Mouse (Mus musculus): Measurements from ENCODE around the gene Slc16a7.

Gene Slc16a7

DNA sequence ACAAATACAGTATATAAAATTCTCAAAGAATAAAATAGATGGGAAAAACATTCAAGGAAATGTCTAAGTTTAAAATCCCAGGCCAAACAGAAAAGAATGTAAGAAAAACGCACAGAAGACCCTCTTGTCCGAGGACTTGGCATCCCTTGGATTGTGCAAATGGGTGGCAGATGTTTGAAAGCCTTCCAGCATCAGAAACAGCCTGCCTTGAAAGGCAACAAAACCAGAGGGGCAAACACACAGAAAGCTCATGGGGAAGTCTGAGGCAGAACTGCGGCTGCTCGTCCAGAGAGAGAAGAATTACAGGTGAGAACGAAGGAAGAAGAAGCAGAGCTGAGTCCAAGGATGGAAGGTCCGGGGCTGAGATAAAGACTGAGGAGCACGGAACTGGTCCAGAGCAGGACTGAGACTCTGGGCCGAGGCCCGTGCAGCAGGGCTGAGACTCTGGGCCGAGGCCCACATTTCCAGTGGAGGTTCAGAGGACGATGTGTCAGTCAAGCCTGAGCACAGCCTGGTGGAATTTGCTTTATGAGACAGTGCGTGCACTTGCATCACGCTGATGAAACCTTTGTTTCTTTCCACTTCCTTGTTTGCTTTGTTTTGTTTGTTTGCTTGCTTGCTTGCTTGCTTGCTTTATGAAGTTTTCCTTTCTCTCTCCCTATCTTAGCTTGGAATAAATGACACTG is 65.0 kb downstream of the Slc16a7 start:
- DNase-seq (ENCODE audit: low spot score): no peak

DNA sequence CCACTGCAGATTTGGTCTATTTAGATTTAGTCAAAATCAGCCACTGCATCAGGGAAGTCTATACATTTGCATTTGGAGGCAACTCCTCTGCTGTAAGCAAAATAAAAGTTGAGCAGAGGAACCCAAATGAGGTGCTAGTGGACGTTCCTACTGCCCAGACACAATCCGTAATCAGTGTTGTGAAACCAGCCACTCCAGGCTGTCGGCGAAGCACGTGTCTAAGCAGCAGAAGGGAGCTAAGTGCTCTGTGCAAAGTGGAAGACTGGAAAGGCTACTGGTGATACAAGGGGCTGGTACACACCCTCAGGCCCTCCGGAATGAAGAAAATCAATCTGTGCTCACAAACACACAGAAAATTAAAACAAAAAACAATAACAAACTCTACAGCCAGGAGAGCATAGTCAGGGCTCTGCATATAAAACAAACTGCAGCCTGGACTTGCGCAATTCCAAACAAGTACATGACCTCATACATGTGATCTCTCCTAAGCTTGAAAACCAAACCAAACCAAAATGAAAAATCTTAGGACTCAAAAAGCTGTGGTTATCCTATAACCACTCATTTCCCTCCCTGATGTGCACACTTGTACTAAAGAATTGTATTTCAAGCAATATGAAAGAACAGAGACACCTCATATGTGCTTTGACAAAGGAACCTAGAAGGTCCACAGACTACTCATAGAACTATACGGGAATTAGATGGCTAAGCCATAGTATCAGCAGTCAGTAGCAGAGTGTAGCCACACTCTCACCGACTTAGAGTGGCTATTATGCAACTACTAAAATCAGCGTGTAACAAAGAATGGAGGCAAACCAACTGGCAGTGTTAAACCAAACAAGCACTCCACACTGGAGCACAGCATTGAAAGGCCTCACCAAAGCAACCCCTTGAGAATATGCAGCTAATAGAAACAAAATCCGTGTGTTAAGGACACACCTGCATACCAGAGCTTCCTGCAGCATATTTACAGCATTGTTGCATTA is 67.5 kb downstream of the Slc16a7 start:
- DNase-seq (ENCODE audit: low spot score): no peak

DNA sequence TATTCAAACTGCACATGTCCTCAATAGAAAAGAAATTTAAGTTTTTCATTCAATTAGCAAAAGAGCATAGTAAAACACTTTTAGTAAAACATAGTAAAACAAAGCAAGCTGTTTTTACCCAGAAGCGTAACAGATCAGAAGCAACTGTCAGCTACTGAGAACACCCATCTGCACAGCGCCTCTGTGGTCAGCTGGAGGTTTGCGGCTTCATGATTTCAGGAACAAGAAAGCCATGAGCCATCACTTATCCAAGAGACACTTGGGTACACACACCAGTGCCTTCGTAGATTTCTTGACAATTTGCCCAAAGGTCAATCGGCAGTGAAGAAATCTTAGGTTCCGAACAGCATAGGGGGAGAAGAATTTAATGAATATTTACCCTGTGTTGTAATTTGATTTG is 71.9 kb downstream of the Slc16a7 start:
- peak; percentile 23 for DNase-seq (ENCODE audit: low spot score)

- DNase-seq (ENCODE audit: low spot score): no peak
Observed at GRCm38 (mm10) chr10:125310855-125311254, 78.4 kb downstream of the Slc16a7 start.

DNA sequence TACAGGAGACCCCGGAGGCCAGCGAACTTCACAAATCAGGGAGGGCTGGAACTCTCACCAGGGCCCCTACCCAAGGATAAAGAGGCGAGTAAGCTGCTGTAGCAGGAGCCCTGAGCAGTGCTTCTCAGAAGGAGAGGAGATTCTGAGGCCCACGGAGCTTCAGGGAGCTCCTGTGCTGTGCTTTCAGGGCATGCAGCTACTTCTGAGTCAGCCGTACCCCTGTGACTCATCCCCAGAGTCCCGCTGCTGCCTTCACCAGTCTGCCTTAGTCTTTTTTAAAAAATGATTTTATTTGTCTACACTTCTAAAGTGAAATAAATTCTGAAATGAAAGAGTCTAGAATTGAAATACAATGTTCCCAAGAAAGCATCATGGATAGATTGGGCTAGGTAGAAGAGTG is 91.2 kb downstream of the Slc16a7 start:
- DNase-seq (ENCODE audit: low spot score): no peak

DNA sequence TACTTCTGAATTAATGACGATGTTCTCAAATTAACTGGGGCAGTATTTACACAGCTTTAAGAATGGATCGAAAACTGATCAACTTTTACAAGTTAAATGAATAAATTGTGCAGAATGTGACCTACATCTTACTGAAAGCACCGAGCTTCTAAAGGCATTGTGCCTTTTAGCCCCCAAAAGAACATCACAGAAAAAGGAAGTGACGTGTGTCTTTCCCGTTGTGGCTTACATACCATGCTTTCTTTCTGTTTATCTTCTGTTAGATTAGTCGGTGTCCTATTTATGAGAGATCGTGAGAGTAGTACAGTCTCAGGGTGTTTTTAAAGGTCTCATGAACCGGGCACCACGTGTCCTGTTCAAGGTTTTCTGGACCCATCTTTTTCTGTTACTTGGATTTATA is 98.9 kb downstream of the Slc16a7 start:
- no peak for DNase-seq (ENCODE audit: low spot score)

DNA sequence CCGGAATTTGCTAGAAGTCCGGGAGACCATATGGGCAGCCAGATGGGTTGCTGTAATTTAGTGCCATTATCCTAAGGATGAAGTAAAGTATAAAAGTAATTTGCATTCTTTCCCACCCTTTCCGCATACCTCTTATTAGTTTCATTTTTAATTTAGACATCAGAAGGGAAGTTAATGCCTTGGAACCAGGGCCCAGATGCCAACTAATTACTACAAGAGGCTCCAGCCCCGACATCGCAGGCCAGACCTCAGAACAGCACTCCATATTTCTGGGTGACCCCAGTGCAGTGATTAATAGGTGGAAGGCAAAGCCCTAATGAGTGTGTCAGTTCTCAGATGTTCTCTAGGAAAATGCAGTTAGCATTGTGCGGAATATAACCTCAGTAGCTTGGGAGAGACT is 100.7 kb downstream of the Slc16a7 start:
- DNase-seq (ENCODE audit: low spot score): no peak

DNA sequence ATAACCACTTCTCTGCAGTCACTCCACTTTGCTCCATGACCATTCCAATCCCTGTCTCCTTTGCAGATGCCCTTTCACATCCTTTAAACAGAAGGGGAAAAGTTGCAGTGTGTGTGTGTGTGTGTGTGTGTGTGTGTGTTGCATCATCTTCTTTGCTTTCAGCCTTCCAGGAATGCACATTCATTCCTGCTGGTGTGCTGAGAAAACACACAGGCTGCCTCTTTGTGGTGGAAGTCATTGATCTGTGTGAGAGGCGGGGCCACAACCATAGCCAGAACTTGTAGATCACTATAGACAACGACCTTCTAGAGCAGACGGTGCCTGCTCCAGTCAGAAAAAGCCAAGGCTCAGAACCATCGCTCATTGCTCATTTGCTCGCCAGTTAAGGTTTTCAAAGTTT is 103.9 kb downstream of the Slc16a7 start:
- DNase-seq (ENCODE audit: low spot score): no peak

GRCm38 (mm10) chr10:125275149-125275848 is 114.0 kb downstream of the Slc16a7 start:
- DNase-seq (ENCODE audit: low spot score): no peak

DNA sequence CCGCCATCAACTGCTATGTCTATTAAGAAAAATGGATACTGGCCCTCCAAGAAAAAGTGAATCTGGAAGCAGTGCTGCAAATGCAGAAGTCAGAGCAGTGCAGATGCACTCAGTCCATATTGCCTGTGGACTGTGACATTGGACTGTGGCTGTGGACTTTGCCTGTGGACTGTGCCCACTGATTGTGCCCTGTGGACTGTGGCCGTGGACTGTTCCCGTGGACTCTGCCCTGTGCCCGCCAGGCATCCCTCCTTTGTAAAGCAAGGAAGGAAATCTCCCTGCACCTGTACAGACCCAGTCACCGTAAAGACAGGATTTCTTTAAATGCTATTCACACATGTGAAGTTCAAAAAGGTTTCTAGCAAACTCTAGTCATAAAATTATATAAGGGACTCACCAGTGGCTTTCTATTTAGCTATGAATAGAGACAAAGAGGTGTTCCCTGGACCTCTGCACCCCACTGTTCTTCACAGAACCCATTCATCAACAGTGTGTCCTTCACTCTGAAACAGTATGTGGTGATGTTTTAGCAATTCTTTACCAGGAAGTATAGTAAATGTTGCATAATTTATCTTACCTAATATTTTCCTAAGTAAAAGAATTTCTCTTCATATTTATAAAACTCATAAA is 114.6 kb downstream of the Slc16a7 start:
- no peak for DNase-seq (ENCODE audit: low spot score)

DNA sequence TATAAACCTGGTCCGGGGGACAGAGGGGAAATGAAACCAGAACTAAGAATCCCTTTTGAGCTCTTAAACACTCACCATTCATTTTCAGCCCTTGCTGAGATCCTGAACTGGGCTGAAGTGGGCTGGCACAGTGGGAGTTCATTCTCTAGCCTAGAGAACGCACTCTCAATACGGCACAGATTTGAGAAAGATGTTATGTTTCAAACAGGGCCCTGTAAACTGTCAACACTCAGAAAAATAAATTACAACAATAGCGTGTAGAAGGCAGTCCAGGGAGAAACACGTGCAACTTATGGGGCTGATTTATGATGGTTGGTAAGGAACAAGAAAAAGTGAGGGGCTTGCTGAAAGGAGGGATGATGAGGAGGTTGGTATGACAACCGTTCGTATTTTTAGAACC is 115.5 kb downstream of the Slc16a7 start:
- DNase-seq (ENCODE audit: low spot score): no peak

DNA sequence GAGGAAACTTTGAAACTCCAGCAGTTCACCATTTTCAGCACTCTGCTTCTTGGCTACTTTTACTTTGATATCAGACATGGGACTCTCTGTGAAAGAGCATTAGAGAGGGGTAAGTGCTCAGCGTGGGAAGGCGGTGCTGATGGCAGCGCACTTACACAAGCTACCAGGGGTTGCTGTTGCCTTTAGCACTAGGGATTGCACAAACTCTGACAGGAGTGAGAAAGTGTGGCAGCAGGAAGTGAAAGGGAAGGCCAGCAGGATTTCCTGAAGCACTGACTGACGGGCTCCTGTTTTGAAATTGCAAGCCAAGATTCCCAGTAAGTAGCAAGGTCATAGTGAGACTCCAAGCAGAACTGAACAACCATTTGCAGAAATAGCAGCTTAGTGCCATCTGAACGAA is 117.8 kb downstream of the Slc16a7 start:
- DNase-seq (ENCODE audit: low spot score): no peak

- no peak for DNase-seq (ENCODE audit: low spot score)
Observed at GRCm38 (mm10) chr10:125270266-125270665, 119.0 kb downstream of the Slc16a7 start.

DNA sequence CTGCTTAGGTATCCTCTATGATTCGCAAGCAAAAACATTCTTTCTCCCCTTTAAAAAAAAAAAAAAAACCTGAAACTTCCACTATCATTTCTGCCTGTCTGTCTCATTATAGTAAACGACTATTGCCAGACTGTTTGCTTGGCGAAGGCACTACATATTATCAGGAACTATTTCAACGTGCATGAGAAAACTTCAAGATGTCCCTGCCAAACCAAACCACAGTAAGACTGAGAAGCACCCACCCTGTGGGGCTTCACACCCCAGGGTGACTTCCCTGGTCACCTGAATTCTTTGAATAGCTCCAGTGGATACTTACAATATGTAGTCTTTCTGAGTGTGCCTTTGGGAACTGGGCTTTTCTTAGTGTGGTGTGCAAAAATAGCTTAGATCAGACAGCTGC is 122.9 kb downstream of the Slc16a7 start:
- no peak for DNase-seq (ENCODE audit: low spot score)

- DNase-seq (ENCODE audit: low spot score): no peak
Observed at GRCm38 (mm10) chr10:125265901-125266300, 123.4 kb downstream of the Slc16a7 start.

GRCm38 (mm10) chr10:125265467-125265866 is 123.8 kb downstream of the Slc16a7 start:
- no peak for DNase-seq (ENCODE audit: low spot score)

- peak; percentile 68 for DNase-seq (ENCODE audit: low spot score)
Observed at GRCm38 (mm10) chr10:125264938-125265337, 124.3 kb downstream of the Slc16a7 start.

DNA sequence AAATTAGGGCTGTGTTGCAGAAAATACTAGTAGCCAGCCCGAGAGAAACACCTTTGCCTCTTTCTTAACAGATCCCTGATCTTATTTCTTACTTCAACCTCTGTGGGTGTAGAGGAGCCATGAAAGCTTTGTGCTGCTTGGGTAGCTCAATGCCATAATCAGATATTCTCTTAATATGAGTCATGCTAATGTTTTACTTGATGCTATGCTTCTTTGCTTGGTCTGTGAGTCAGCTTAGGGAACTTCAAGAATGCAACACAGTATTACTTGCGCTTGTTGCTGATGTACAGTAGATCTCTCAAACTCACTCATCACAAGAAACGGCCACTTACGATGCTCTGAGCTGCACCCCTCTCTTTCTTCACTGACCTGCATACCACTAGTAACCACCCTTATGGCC is 133.4 kb downstream of the Slc16a7 start:
- DNase-seq (ENCODE audit: low spot score): no peak

GRCm38 (mm10) chr10:125214536-125214935 is 174.7 kb downstream of the Slc16a7 start:
- no peak for DNase-seq (ENCODE audit: low spot score)

DNA sequence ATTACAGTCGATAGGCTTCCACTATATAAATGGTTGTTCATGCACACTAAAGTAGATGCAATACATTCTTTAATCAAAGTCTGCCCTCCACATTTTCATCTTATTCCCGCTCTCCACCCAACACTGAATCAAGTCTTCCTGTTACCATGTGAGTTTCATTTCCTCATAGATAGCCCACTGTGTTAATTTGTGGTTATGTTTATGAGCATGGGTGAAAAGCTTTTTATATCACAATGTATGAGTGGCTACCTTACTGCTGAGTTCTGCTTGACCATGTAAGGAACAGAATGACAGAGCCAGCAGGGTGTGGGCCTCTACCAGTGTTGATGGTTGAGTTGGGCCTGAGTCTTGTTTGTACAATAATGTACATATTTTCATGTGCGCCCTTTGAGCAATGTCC is 175.5 kb downstream of the Slc16a7 start:
- no peak for DNase-seq (ENCODE audit: low spot score)

DNA sequence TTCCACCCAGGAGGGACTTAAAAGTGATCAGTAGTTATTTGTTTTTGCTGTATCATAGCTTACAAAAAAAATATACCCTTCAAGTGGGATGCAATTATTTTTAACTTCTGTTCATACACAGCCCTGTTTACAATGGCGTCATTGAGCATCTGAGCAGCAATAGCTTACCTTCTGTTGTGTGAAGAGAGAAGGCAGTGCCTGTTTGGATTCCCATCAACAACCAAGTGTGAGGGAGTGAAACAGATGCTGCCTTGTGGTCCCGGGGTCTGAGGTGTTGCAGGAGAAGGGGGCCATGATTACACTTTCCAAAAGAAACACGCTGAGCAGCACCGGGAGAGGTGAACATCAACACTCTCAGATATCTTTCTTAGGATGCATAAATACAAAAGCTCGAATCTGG is 201.7 kb downstream of the Slc16a7 start:
- no peak for DNase-seq (ENCODE audit: low spot score)

DNA sequence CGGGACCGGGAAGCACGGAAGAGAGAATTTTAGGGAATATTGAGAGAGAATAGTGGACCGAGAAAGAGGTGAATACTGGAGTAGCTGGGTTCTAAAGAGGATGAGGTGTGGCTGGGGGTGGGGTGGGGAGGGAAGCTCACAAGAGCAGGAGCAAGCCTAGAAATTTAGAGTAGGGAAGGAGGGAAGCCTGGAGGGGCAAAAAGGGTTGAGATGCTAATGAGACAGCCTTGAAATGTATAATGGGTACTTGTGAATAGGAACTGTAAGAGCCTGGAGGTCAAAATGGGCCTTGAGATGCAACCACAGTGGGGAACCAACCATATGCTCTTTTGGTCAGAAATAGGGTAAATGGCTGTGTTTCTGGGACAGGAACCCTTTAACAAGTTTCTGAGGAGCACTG is 203.9 kb downstream of the Slc16a7 start:
- no peak for DNase-seq (ENCODE audit: low spot score)
